Mouse (Mus musculus) kidney, postnatal 0 days (tissue): ENCODE results near the gene Hmg20b. TPM values are rescaled to one million over a fixed set of nuclear protein-coding genes. Genes with fewer than 3 reads are reported as not detected.

Experiments used
- ATAC-seq: fragments of 200-750 bp; cut with Nextera tagmentation; replicated peaks from 2 replicates; pipeline ENCODE4 v1.8.0; 2017; ENCODE audit warnings: low read depth, moderate number of reproducible peaks, moderate TSS enrichment, moderate library complexity; ENCODE audit not compliant: low FRiP score
- DNase-seq: peaks from one replicate; pipeline ENCODE4 v3.0.0-alpha.2; 2016; ENCODE audit warnings: low spot score
- H3K27ac ChIP-seq: fragments of 300-500 bp; sonication (generic); 2 replicates; pipeline ENCODE4 v1.5.1; 2014; ENCODE audit warnings: mild to moderate bottlenecking
- H3K27me3 ChIP-seq: fragments of 300-500 bp; sonication (generic); 2 replicates; pipeline ENCODE4 v1.6.1; 2014; ENCODE audit warnings: low read length, mixed read lengths; ENCODE audit not compliant: insufficient read depth
- H3K36me3 ChIP-seq: fragments of 300-500 bp; sonication (generic); 2 replicates; pipeline ENCODE4 v1.6.1; 2014; ENCODE audit warnings: low read length, mixed read lengths; ENCODE audit not compliant: insufficient read depth
- H3K4me1 ChIP-seq: fragments of 300-500 bp; sonication (generic); replicated peaks from 2 replicates; pipeline ENCODE4 v1.6.1; 2014; ENCODE audit warnings: antibody characterized with exemption, low read length, mixed read lengths; ENCODE audit not compliant: insufficient read depth
- H3K4me2 ChIP-seq: fragments of 300-500 bp; sonication (generic); 2 replicates; pipeline ENCODE4 v1.6.1; 2014; ENCODE audit warnings: mild to moderate bottlenecking, low read length, moderate library complexity, mixed read lengths
- H3K4me3 ChIP-seq: fragments of 300-500 bp; sonication (generic); replicated peaks from 2 replicates; pipeline ENCODE4 v1.5.1; 2014; ENCODE audit warnings: low read depth, low read length
- H3K9ac ChIP-seq: fragments of 300-500 bp; sonication (generic); 2 replicates; pipeline ENCODE4 v1.6.1; 2014; ENCODE audit warnings: low read depth, low read length
- H3K9me3 ChIP-seq: fragments of 300-500 bp; sonication (generic); replicated peaks from 2 replicates; pipeline ENCODE4 v1.6.1; 2016; ENCODE audit warnings: low read length, inconsistent platforms, mixed read lengths
- CTCF ChIP-seq: IDR thresholded peaks from 2 replicates; pipeline ENCODE4 v1.5.1; 2016; ENCODE audit warnings: antibody characterized with exemption, low read depth, mild to moderate bottlenecking, moderate library complexity
- WGBS: fragments of 180-500 bp; shearing (Covaris S2); extraction: QIAGEN DNeasy Blood & Tissue Kit; methylation state at CpG from one replicate; pipeline ENCODE4 v1.1.7; 2014; 5-methylcytosine and 5-hydroxymethylcytosine counted together
- microRNA-seq: library from miRNA; unstranded; fragments of <30 nt; microRNA quantifications from one replicate; pipeline ENCODE4, GENCODE M21; 2016
- polyA plus RNA-seq: library from polyadenylated mRNA; unstranded; fragments of >200 nt; fragmentation: Nextera tagmentation; extraction: Ambion mirVana; gene quantifications from 2 replicates; pipeline ENCODE4 v1.2.1, GENCODE M21; 2015

The Hmg20b gene
- polyA plus RNA-seq, 1 experiment from 2014 or later, result 92.4 TPM

GRCm38 (mm10) chr10:81297845-81298244, 52.4 kb downstream of the Hmg20b start:
- TF ChIP-seq CTCF, result no peak
- Histone ChIP-seq H3K4me2 (peak overlapping the region; percentile 21; the same call in 1 of the 2 replicates), H3K27me3 (no peaks in the 10 kb centered on the region), H3K4me3 (no peak overlapping the region), H3K36me3 (no peaks in the 10 kb centered on the region), H3K9ac (peak overlapping the region; percentile 31; the same call in 1 of the 2 replicates), H3K27ac (peak overlapping the region; percentile 90), H3K9me3 (no peaks in the 10 kb centered on the region), H3K4me1 (peaks cover 63% of the 10 kb centered on the region)
- 27% methylated on average over 10 of the region's 10 CpGs for WGBS
- ATAC-seq (peak; percentile 48), DNase-seq (peak; percentile 52)

GRCm38 (mm10) chr10:81297246-81297645, 53.0 kb downstream of the Hmg20b start:
- Histone ChIP-seq H3K9ac (0 out of 2 replicates have a peak overlapping the region, but pooled peaks have one; percentile 31), H3K9me3 (no peaks in the 10 kb centered on the region), H3K4me3 (no peak overlapping the region), H3K4me1 (peaks cover 58% of the 10 kb centered on the region), H3K36me3 (no peaks in the 10 kb centered on the region), H3K27me3 (no peaks in the 10 kb centered on the region), H3K27ac (peak overlapping the region; percentile 90), H3K4me2 (peak overlapping the region; percentile 21; the same call in 1 of the 2 replicates)
- DNase-seq, result no peak
- no peak for ATAC-seq
- TF ChIP-seq CTCF, result no peak
- 62% methylated on average over 6 of the region's 6 CpGs for WGBS

Small RNA genes within 50 kb of the gene (microRNA-seq; reads per million reads assigned to microRNA genes)
- gene Mir6913, result not detected

Other genes starting within 250 kb of the Hmg20b start
- 162 and 166 TPM in 2 replicates for gene Map2k2, start 244.6 kb downstream of the Hmg20b start, polyA plus RNA-seq
- 33.7 and 37.4 TPM in 2 replicates for gene Zbtb7a, start 215.3 kb downstream of the Hmg20b start, polyA plus RNA-seq
- gene Pias4, start 182.6 kb downstream of the Hmg20b start, polyA plus RNA-seq, result 28.4 and 32.0 TPM in 2 replicates
- gene Eef2, start 173.8 kb downstream of the Hmg20b start, polyA plus RNA-seq, result 560 and 590 TPM in 2 replicates
- 42.8 and 43.3 TPM in 2 replicates for gene Dapk3, start 167.5 kb downstream of the Hmg20b start, polyA plus RNA-seq
- not detected in 2 replicates for gene 4930442H23Rik, start 166.6 kb downstream of the Hmg20b start, polyA plus RNA-seq
- not detected in 2 replicates for gene Nmrk2, start 148.4 kb downstream of the Hmg20b start, polyA plus RNA-seq
- gene Atcay, start 119.6 kb downstream of the Hmg20b start, polyA plus RNA-seq, result 0.32 TPM in 1 of 2 replicates, not detected in the other
- 3.1 and 4.6 TPM in 2 replicates for gene Zfr2, start 117.3 kb downstream of the Hmg20b start, polyA plus RNA-seq
- 3.9 and 5.5 TPM in 2 replicates for gene Matk, start 97.5 kb downstream of the Hmg20b start, polyA plus RNA-seq
- gene Mrpl54, start 83.5 kb downstream of the Hmg20b start, polyA plus RNA-seq, result 259 and 283 TPM in 2 replicates
- gene Apba3, start 83.5 kb downstream of the Hmg20b start, polyA plus RNA-seq, result 55.7 and 60.5 TPM in 2 replicates
- 19.0 and 19.1 TPM in 2 replicates for gene Tjp3, start 58.9 kb downstream of the Hmg20b start, polyA plus RNA-seq
- 37.8 and 39.3 TPM in 2 replicates for gene Pip5k1c, start 57.5 kb downstream of the Hmg20b start, polyA plus RNA-seq
- gene Cactin, start 29.4 kb downstream of the Hmg20b start, polyA plus RNA-seq, result 24.5 and 26.4 TPM in 2 replicates
- 16.1 and 17.5 TPM in 2 replicates for gene Tbxa2r, start 21.7 kb downstream of the Hmg20b start, polyA plus RNA-seq
- 0.07 and 0.13 TPM in 2 replicates for gene Gipc3, start 7.2 kb downstream of the Hmg20b start, polyA plus RNA-seq
- gene Mfsd12, start 7.0 kb upstream of the Hmg20b start, polyA plus RNA-seq, result 11.3 and 11.6 TPM in 2 replicates
- gene 4930404N11Rik, start 15.3 kb upstream of the Hmg20b start, polyA plus RNA-seq, result 0.45 and 0.59 TPM in 2 replicates
- gene Fzr1, start 28.0 kb upstream of the Hmg20b start, polyA plus RNA-seq, result 67.5 and 70.6 TPM in 2 replicates
- 74.3 and 80.6 TPM in 2 replicates for gene Dohh, start 33.9 kb upstream of the Hmg20b start, polyA plus RNA-seq
- 1.9 and 2.1 TPM in 2 replicates for gene Gm48551, start 34.0 kb upstream of the Hmg20b start, polyA plus RNA-seq
- gene Gm48552, start 38.5 kb upstream of the Hmg20b start, polyA plus RNA-seq, result 0.82 and 1.9 TPM in 2 replicates
- gene Smim24, start 42.6 kb upstream of the Hmg20b start, polyA plus RNA-seq, result 62.4 and 68.6 TPM in 2 replicates
- 62.3 and 72.5 TPM in 2 replicates for gene Nfic, start 105.2 kb upstream of the Hmg20b start, polyA plus RNA-seq
- gene Celf5, start 132.2 kb upstream of the Hmg20b start, polyA plus RNA-seq, result 0.30 and 0.47 TPM in 2 replicates
- gene Ncln, start 145.9 kb upstream of the Hmg20b start, polyA plus RNA-seq, result 56.1 and 63.3 TPM in 2 replicates
- gene S1pr4, start 149.7 kb upstream of the Hmg20b start, polyA plus RNA-seq, result 1.7 and 1.8 TPM in 2 replicates
- 0.80 and 0.92 TPM in 2 replicates for gene Gna15, start 173.7 kb upstream of the Hmg20b start, polyA plus RNA-seq
- 69.5 and 72.3 TPM in 2 replicates for gene Gna11, start 194.7 kb upstream of the Hmg20b start, polyA plus RNA-seq
- gene Aes, start 209.0 kb upstream of the Hmg20b start, polyA plus RNA-seq, result 566 and 582 TPM in 2 replicates
- gene Tle2, start 224.1 kb upstream of the Hmg20b start, polyA plus RNA-seq, result 29.2 and 30.8 TPM in 2 replicates